Mouse (Mus musculus): ENCODE data around the gene Esp15.
"Not testable (repeated sequence)": the region's sequence is repeated elsewhere in the genome, so short reads cannot be mapped to it uniquely, and the experiment has no call there.

Gene Esp15

GRCm38 (mm10) chr17:39640654-39641053, at the start of gene Esp15:
Esp15 (plus strand) TSS chr17:39640954.
- DNase-seq, result not testable (repeated sequence)

- no peak for DNase-seq
Measured at GRCm38 (mm10) chr17:39591550-39591949, 49.2 kb upstream of the Esp15 start.
